Mouse (Mus musculus) 416B (cell line): ENCODE measurements around the gene Smoc2.

Experiments used
- DNase-seq: peaks from one replicate; pipeline ENCODE4 v3.0.0; 2011; ENCODE audit warnings: low read depth

Smoc2 gene

DNA sequence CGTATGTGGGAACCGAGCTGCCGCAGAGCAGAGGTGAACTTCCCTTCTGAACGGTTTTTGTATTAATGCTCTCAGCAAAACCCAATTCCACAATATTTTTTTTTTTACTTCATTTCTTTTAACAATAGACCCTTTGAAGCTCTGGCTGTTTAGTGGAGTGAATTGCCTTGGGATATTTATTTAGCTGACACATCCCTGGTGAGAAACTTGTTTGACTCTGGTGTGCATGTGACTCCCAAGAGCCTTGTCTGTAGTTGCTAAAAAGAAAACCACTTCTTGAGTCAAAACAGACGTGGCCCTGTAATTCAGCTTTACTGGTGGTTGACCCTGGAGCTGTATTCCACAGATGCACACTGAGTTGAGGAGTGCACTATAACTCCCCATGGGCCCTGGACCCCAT lies 135.2 kb downstream of the Smoc2 start:
- DNase-seq = no peak

- no peak for DNase-seq
Measured at GRCm38 (mm10) chr17:14420460-14421046, 141.2 kb downstream of the Smoc2 start.

DNA sequence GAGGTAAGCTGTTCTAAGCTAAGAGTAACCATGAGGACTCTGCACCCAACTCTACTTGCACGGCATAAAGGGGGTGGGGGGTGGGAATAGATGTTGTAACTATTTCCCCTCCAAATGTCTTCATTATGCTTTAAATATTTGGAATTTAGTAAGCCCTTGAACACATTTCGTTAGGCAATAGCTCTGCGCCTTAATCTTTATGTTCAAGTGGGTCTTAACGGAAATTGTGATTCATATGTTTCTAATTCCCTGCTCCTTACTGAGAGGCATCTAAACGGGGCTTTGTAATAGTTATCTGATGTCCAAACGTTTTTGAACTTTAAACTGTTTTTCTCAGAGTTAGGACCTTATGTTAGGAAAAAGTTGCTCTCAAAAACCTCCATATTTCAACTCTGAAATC lies 147.2 kb downstream of the Smoc2 start:
- no peak for DNase-seq

DNA sequence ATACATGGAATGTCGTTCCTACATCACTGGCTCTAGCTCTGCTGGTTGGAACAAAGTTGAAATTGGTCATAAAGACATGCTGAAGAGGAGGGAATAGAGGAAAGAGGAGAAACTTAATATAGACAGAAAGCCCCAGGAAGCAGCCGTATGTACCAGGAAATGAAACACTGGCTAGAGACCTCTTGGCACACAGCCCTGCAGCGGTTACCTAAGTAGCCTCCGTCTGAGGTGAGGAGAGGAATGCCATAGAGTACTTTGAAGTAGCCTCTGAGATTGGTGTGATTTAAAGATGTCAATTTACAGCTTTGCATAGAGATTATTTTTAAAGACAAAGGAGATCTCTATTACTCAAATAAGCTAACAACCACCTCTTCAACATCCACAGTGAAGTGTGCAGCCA lies 155.4 kb downstream of the Smoc2 start:
- DNase-seq = no peak

- DNase-seq = no peak
Measured at GRCm38 (mm10) chr17:14445611-14446010, 166.3 kb downstream of the Smoc2 start.

GRCm38 (mm10) chr17:14447275-14447674 lies 168.0 kb downstream of the Smoc2 start:
- no peak for DNase-seq
